Mouse (Mus musculus) limb, embryonic 12.5 days (tissue): ENCODE data around the gene Dst. TPM values are rescaled to one million over a fixed set of nuclear protein-coding genes. Genes with fewer than 3 reads are reported as not detected.

Experiments used
- ATAC-seq: fragments of 200-750 bp; cut with Nextera tagmentation; 2 replicates; pipeline ENCODE4 v1.8.0; 2017; ENCODE audit warnings: low read depth, moderate TSS enrichment; ENCODE audit not compliant: insufficient number of reproducible peaks, insufficient read depth, low FRiP score, low TSS enrichment
- H3K27ac ChIP-seq: fragments of 300-500 bp; sonication (generic); 2 replicates; pipeline ENCODE4 v1.5.1; 2016; ENCODE audit warnings: mild to moderate bottlenecking, moderate library complexity
- H3K27me3 ChIP-seq: fragments of 300-500 bp; sonication (generic); 2 replicates; pipeline ENCODE4 v1.6.1; 2016; ENCODE audit warnings: mild to moderate bottlenecking, moderate library complexity
- H3K36me3 ChIP-seq: fragments of 300-500 bp; sonication (generic); 2 replicates; pipeline ENCODE4 v1.6.1; 2016; ENCODE audit warnings: mild to moderate bottlenecking, moderate library complexity
- H3K4me1 ChIP-seq: fragments of 300-500 bp; sonication (generic); replicated peaks from 2 replicates; pipeline ENCODE4 v1.6.1; 2016
- H3K4me2 ChIP-seq: fragments of 300-500 bp; sonication (generic); 2 replicates; pipeline ENCODE4 v1.6.1; 2016; ENCODE audit warnings: mild to moderate bottlenecking, moderate library complexity
- H3K4me3 ChIP-seq: fragments of 300-500 bp; sonication (generic); replicated peaks from 2 replicates; pipeline ENCODE4 v1.5.1; 2016; ENCODE audit warnings: mild to moderate bottlenecking
- H3K9ac ChIP-seq: fragments of 300-500 bp; sonication (generic); replicated peaks from 2 replicates; pipeline ENCODE4 v1.6.1; 2016; ENCODE audit warnings: mild to moderate bottlenecking, moderate library complexity
- H3K9me3 ChIP-seq: fragments of 300-500 bp; sonication (generic); 2 replicates; pipeline ENCODE4 v1.6.1; 2016; ENCODE audit warnings: mild to moderate bottlenecking, moderate library complexity
- WGBS: fragments of 180-500 bp; shearing (Covaris S2); methylation state at CpG from one replicate; pipeline ENCODE4 v1.1.7; 2016; 5-methylcytosine and 5-hydroxymethylcytosine counted together
- polyA plus RNA-seq: library from polyadenylated mRNA; unstranded; fragments of >200 nt; fragmentation: Nextera tagmentation; extraction: Ambion mirVana; gene quantifications from 2 replicates; pipeline ENCODE4 v1.2.1, GENCODE M21; 2016

The Dst gene
- polyA plus RNA-seq, 1 experiment from 2014 or later, result 25.5 TPM

DNA sequence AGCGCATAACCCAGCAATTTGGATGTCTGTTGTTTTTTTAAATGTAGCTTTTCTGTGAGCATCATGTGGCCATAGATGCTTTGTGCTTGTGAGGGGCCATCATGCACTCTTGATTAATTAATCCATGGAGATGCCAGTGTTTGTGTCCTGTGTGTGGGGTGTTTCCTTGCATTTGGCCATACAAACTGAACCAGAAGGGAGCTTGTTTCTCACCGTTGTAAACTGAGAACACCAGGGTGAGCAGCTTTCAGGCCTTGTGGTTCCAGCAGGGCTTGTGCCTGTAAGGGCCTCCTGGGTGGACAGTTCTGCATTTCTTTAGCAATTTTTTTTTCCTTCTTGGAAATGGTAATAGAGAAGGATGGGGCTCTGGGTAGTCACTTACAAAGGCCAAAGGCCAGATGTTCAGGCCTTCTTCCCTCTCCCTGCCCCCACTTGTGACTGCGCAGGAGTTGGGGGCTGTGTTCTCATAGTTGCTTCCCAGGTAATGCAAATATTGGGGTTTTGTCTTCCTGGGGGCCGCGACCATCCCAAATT lies 98.9 kb downstream of the Dst start:
- Histone ChIP-seq H3K9me3 (no peaks in the 10 kb centered on the region), H3K4me2 (peak overlapping the region; percentile 76), H3K4me3 (peak overlapping the region; percentile 52), H3K27me3 (peaks cover 18% of the 10 kb centered on the region), H3K4me1 (peaks cover 39% of the 10 kb centered on the region), H3K9ac (0 out of 2 replicates have a peak overlapping the region, but pooled peaks have one; percentile 65), H3K27ac (peak overlapping the region; percentile 88; the same call in 1 of the 2 replicates), H3K36me3 (no peaks in the 10 kb centered on the region)
- ATAC-seq, result no peak
- WGBS, result 18% methylated on average over 5 of the region's 5 CpGs

GRCm38 (mm10) chr1:34007379-34007778 lies 99.4 kb downstream of the Dst start:
- WGBS, result 43% methylated on average over 4 of the region's 4 CpGs
- no peaks in the 10 kb centered on the region for H3K9me3 ChIP-seq
- peaks cover 18% of the 10 kb centered on the region for H3K27me3 ChIP-seq
- H3K4me3 ChIP-seq, result peak overlapping the region; percentile 52
- 0 out of 2 replicates have a peak overlapping the region, but pooled peaks have one; percentile 9 for H3K9ac ChIP-seq
- peaks cover 39% of the 10 kb centered on the region for H3K4me1 ChIP-seq
- no peaks in the 10 kb centered on the region for H3K36me3 ChIP-seq
- no peak overlapping the region for H3K27ac ChIP-seq
- ATAC-seq, result no peak
- H3K4me2 ChIP-seq, result peak overlapping the region; percentile 76

GRCm38 (mm10) chr1:34011051-34011677 lies 103.1 kb downstream of the Dst start:
- H3K27ac ChIP-seq, result no peak overlapping the region
- ATAC-seq, result peak; percentile 77
- peak overlapping the region; percentile 87 for H3K9ac ChIP-seq
- H3K27me3 ChIP-seq, result peaks cover 18% of the 10 kb centered on the region
- peak overlapping the region; percentile 97 for H3K4me2 ChIP-seq
- H3K4me3 ChIP-seq, result peak overlapping the region; percentile 89
- WGBS, result 1% methylated on average over 47 of the region's 47 CpGs
- H3K4me1 ChIP-seq, result peaks cover 29% of the 10 kb centered on the region
- H3K36me3 ChIP-seq, result no peaks in the 10 kb centered on the region
- no peaks in the 10 kb centered on the region for H3K9me3 ChIP-seq

- Histone ChIP-seq H3K4me1 (peaks cover 29% of the 10 kb centered on the region), H3K36me3 (no peaks in the 10 kb centered on the region), H3K4me2 (peak overlapping the region; percentile 97), H3K9me3 (no peaks in the 10 kb centered on the region), H3K9ac (peak overlapping the region; percentile 87), H3K27me3 (peaks cover 18% of the 10 kb centered on the region), H3K27ac (no peak overlapping the region), H3K4me3 (peak overlapping the region; percentile 89)
- WGBS, result 2% methylated on average over 16 of the region's 16 CpGs
- peak; percentile 39; the same call in 1 of the 2 replicates for ATAC-seq
Measured at GRCm38 (mm10) chr1:34011821-34012271, 103.8 kb downstream of the Dst start.

GRCm38 (mm10) chr1:34013490-34013889 lies 105.5 kb downstream of the Dst start:
- WGBS, result 86% methylated on average over 5 of the region's 5 CpGs
- Histone ChIP-seq H3K27ac (no peak overlapping the region), H3K9me3 (no peaks in the 10 kb centered on the region), H3K36me3 (no peaks in the 10 kb centered on the region), H3K4me1 (peaks cover 23% of the 10 kb centered on the region), H3K27me3 (peaks cover 18% of the 10 kb centered on the region), H3K4me3 (no peak overlapping the region), H3K9ac (no peak overlapping the region), H3K4me2 (no peak overlapping the region)
- no peak for ATAC-seq

DNA sequence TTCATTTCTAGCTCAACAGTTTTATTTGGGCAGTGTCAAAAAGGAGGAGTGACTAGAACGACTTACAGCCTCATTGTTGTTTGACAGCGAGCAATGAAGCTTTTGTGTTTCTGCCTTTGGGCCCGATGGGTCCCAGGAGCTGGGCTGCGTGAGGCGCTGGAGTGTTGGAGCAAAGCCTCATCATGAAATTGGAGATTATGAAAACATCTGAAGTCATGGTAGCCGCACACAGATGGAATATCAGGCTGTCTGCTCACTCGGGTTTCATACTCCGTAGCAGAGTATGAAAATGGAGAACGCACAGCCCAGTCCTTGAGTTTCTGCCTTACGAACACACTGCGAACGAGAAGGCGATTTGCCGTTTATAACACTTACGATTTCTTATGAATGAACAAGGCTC lies 108.8 kb downstream of the Dst start:
- Histone ChIP-seq H3K9ac (no peak overlapping the region), H3K27me3 (no peaks in the 10 kb centered on the region), H3K4me2 (no peak overlapping the region), H3K4me1 (peaks cover 39% of the 10 kb centered on the region), H3K36me3 (no peaks in the 10 kb centered on the region), H3K27ac (0 out of 2 replicates have a peak overlapping the region, but pooled peaks have one; percentile 43), H3K9me3 (no peaks in the 10 kb centered on the region), H3K4me3 (no peak overlapping the region)
- WGBS, result 73% methylated on average over 15 of the region's 15 CpGs
- no peak for ATAC-seq

GRCm38 (mm10) chr1:34017323-34017722 lies 109.3 kb downstream of the Dst start:
- H3K4me1 ChIP-seq, result peaks cover 39% of the 10 kb centered on the region
- no peak overlapping the region for H3K4me3 ChIP-seq
- no peak overlapping the region for H3K9ac ChIP-seq
- no peaks in the 10 kb centered on the region for H3K36me3 ChIP-seq
- ATAC-seq, result no peak
- no peaks in the 10 kb centered on the region for H3K27me3 ChIP-seq
- H3K27ac ChIP-seq, result peak overlapping the region; percentile 43; the same call in 1 of the 2 replicates
- no peaks in the 10 kb centered on the region for H3K9me3 ChIP-seq
- 90% methylated on average over 4 of the region's 4 CpGs for WGBS
- H3K4me2 ChIP-seq, result no peak overlapping the region

DNA sequence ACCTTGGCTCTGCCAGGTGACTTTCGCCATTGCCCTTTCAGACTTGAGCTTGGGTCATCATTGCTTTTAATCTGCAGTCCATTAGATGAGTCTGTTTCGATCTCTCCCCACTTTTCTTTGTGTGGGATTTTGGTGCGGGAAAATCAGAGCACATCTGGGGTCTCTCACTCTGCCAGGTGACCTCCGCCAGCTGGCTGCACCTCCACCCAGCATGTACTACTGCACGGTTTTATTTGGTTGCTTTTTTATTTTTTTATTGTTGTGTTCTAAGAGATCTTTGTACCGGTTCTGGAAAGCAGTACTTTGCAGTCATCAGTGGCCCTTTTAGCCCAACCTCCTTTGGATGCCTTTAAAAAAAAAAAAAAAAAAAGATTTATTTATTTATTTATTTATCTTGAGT lies 112.6 kb downstream of the Dst start:
- Histone ChIP-seq H3K27ac (peak overlapping the region; percentile 80), H3K4me2 (peak overlapping the region; percentile 35), H3K27me3 (no peaks in the 10 kb centered on the region), H3K4me1 (peaks cover 48% of the 10 kb centered on the region), H3K9ac (no peak overlapping the region), H3K9me3 (no peaks in the 10 kb centered on the region), H3K4me3 (no peak overlapping the region), H3K36me3 (no peaks in the 10 kb centered on the region)
- 49% methylated on average over 6 of the region's 6 CpGs for WGBS
- peak; percentile 43; the same call in 1 of the 2 replicates for ATAC-seq

- H3K4me2 ChIP-seq, result no peak overlapping the region
- ATAC-seq, result no peak
Measured at GRCm38 (mm10) chr1:34021574-34021973, 113.5 kb downstream of the Dst start.

GRCm38 (mm10) chr1:34023154-34023553 lies 115.1 kb downstream of the Dst start:
- no peaks in the 10 kb centered on the region for H3K9me3 ChIP-seq
- ATAC-seq, result no peak
- H3K4me3 ChIP-seq, result no peak overlapping the region
- peaks cover 39% of the 10 kb centered on the region for H3K4me1 ChIP-seq
- WGBS, result 76% methylated on average over 9 of the region's 9 CpGs
- no peak overlapping the region for H3K4me2 ChIP-seq
- no peaks in the 10 kb centered on the region for H3K27me3 ChIP-seq
- no peak overlapping the region for H3K27ac ChIP-seq
- H3K9ac ChIP-seq, result no peak overlapping the region
- H3K36me3 ChIP-seq, result no peaks in the 10 kb centered on the region

More at GRCm38 (mm10) chr1:34021574-34021973, 113.5 kb downstream of the Dst start:
- H3K4me3 ChIP-seq, result no peak overlapping the region
- H3K27ac ChIP-seq, result no peak overlapping the region
- H3K4me1 ChIP-seq, result peaks cover 50% of the 10 kb centered on the region
- H3K36me3 ChIP-seq, result no peaks in the 10 kb centered on the region
- H3K9ac ChIP-seq, result no peak overlapping the region
- WGBS, result 69% methylated on average over 2 of the region's 2 CpGs
- no peaks in the 10 kb centered on the region for H3K9me3 ChIP-seq
- H3K27me3 ChIP-seq, result no peaks in the 10 kb centered on the region

DNA sequence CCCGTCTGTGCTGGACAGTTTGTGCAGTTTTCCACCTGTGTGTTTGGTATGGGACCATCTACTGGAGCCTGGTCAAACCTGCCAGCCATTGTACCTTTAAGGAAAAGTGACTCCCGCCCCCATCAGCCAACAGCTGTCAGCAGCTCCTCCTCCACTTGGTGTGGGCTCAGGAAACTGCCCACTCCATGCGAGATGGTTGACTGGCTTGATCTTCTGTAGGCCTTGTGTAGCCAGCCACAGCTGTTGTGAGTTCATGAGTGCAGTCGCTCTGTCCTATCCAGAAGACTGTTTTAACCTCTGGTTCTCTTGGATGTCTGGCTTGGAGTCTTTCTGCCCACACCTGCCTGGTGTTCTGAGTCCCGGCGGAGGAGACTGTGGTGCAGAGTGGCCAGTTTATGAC lies 117.9 kb downstream of the Dst start:
- Histone ChIP-seq H3K4me2 (no peak overlapping the region), H3K27me3 (no peaks in the 10 kb centered on the region), H3K36me3 (no peaks in the 10 kb centered on the region), H3K27ac (no peak overlapping the region), H3K4me1 (peaks cover 15% of the 10 kb centered on the region), H3K9me3 (no peaks in the 10 kb centered on the region), H3K9ac (no peak overlapping the region), H3K4me3 (no peak overlapping the region)
- ATAC-seq, result no peak
- WGBS, result 80% methylated on average over 6 of the region's 6 CpGs
